Mouse (Mus musculus): ENCODE measurements around the gene Rem1. TPM values are rescaled to one million over a fixed set of nuclear protein-coding genes. Genes with fewer than 3 reads are reported as not detected.
A peak's percentile ranks its signal among the peaks of the same experiment; 100 is the strongest.

Rem1 gene
- polyA plus RNA-seq, 1 experiment from 2014 or later = 6.1 TPM

DNA sequence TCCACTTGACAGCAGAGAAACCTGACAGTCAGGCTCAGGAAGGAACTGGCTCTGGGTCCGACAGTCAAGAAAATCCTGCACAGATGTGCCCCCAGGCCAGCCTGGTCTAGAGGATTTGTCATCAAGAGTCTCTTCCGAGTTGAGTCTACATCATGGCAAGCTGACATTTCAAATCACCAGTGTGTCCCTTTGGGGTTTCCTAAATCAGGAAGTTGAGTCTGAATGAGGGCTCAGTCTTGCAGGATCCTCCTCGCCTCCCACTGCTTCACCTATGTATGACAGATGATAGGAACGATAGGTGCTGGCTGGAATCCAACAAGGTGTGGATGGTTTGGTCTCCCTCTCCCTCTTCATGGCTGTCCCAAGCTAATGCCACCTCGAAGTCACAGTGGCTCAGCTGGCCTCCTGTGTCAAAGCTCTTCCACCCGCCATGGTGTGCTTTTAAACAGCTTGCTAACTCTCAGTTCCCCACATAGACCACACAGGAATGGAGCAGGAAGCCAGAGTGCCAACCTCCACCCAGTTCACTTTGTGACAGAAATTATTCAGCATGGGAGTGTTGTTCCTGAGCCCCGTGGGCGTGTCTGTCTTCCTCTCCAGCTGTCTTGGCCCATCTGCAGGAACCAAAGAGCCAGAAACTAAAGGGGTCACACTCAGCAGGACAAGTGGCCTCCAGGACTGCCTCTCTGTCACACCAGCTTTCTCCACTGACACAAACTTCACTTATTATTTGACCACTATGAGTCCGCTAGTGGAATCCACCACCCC is 6.2 kb upstream of the Rem1 start:
- H3K27me3 ChIP-seq (ENCODE audit: control insufficient read depth, insufficient read depth, low read length) = peaks cover 4% of the 10 kb centered on the region
- 76% methylated on average over 9 of the region's 9 CpGs for WGBS (ENCODE audit: insufficient replicate concordance)
- no peak for ATAC-seq (replicated peaks; ENCODE audit: insufficient number of reproducible peaks, low FRiP score, low TSS enrichment)

GRCm38 (mm10) chr2:152622151-152622550 is 4.6 kb upstream of the Rem1 start:
- Histone ChIP-seq H3K4me3 (ENCODE audit: low read depth, low read length) (no peak overlapping the region), H3K9me3 (replicated peaks; ENCODE audit: control insufficient read depth, low read length) (no peaks in the 10 kb centered on the region), H3K27ac (ENCODE audit: low read depth, low read length) (no peak overlapping the region), H3K27me3 (ENCODE audit: control insufficient read depth, insufficient read depth, low read length) (peaks cover 18% of the 10 kb centered on the region), H3K4me1 (ENCODE audit: control insufficient read depth, insufficient read depth, low read length) (no peaks in the 10 kb centered on the region), H3K36me3 (ENCODE audit: control insufficient read depth, insufficient read depth, low read length) (no peaks in the 10 kb centered on the region), H3K4me2 (no peak overlapping the region), H3K9ac (ENCODE audit: low read depth, low read length) (no peak overlapping the region)
- 81% methylated on average over 13 of the region's 13 CpGs for WGBS (ENCODE audit: insufficient replicate concordance)
- no peak for ATAC-seq (replicated peaks; ENCODE audit: insufficient number of reproducible peaks, low FRiP score, low TSS enrichment)

More for the DNA sequence above, 6.2 kb upstream of the Rem1 start:
- Histone ChIP-seq H3K4me3 (ENCODE audit: low read depth, low read length) (no peak overlapping the region), H3K4me2 (no peak overlapping the region), H3K9ac (ENCODE audit: low read depth, low read length) (no peak overlapping the region), H3K9me3 (replicated peaks; ENCODE audit: control insufficient read depth, low read length) (no peaks in the 10 kb centered on the region), H3K36me3 (ENCODE audit: control insufficient read depth, insufficient read depth, low read length) (no peaks in the 10 kb centered on the region), H3K27ac (ENCODE audit: low read depth, low read length) (no peak overlapping the region), H3K4me1 (ENCODE audit: control insufficient read depth, insufficient read depth, low read length) (no peaks in the 10 kb centered on the region)

GRCm38 (mm10) chr2:152622953-152623352 is 3.8 kb upstream of the Rem1 start, which contains the start of gene Defb25:
Defb25 (minus strand) TSS chr2:152623053.
- Histone ChIP-seq H3K36me3 (ENCODE audit: control insufficient read depth, insufficient read depth, low read length) (no peaks in the 10 kb centered on the region), H3K4me1 (ENCODE audit: control insufficient read depth, insufficient read depth, low read length) (no peaks in the 10 kb centered on the region), H3K27ac (ENCODE audit: low read depth, low read length) (no peak within 1 kb of the TSS), H3K4me2 (no peak within 1 kb of the TSS), H3K9ac (ENCODE audit: low read depth, low read length) (no peak within 1 kb of the TSS), H3K9me3 (replicated peaks; ENCODE audit: control insufficient read depth, low read length) (no peaks in the 10 kb centered on the region), H3K4me3 (ENCODE audit: low read depth, low read length) (no peak within 1 kb of the TSS), H3K27me3 (ENCODE audit: control insufficient read depth, insufficient read depth, low read length) (peaks cover 21% of the 10 kb centered on the region)
- no peak for ATAC-seq (replicated peaks; ENCODE audit: insufficient number of reproducible peaks, low FRiP score, low TSS enrichment)
- 85% methylated on average over 7 of the region's 7 CpGs for WGBS (ENCODE audit: insufficient replicate concordance)

- Histone ChIP-seq H3K4me3 (ENCODE audit: low read depth, low read length) (no peak overlapping the region), H3K9ac (ENCODE audit: low read depth, low read length) (no peak overlapping the region), H3K4me1 (ENCODE audit: control insufficient read depth, insufficient read depth, low read length) (no peaks in the 10 kb centered on the region; the same call in 1 of the 2 replicates), H3K9me3 (replicated peaks; ENCODE audit: control insufficient read depth, low read length) (no peaks in the 10 kb centered on the region), H3K4me2 (no peak overlapping the region), H3K36me3 (ENCODE audit: control insufficient read depth, insufficient read depth, low read length) (no peaks in the 10 kb centered on the region), H3K27me3 (ENCODE audit: control insufficient read depth, insufficient read depth, low read length) (peaks cover 33% of the 10 kb centered on the region), H3K27ac (ENCODE audit: low read depth, low read length) (no peak overlapping the region)
- WGBS (ENCODE audit: insufficient replicate concordance) = 84% methylated on average over 2 of the region's 2 CpGs
- ATAC-seq (replicated peaks; ENCODE audit: insufficient number of reproducible peaks, low FRiP score, low TSS enrichment) = no peak
Observed at GRCm38 (mm10) chr2:152624566-152624965, 2.2 kb upstream of the Rem1 start.

DNA sequence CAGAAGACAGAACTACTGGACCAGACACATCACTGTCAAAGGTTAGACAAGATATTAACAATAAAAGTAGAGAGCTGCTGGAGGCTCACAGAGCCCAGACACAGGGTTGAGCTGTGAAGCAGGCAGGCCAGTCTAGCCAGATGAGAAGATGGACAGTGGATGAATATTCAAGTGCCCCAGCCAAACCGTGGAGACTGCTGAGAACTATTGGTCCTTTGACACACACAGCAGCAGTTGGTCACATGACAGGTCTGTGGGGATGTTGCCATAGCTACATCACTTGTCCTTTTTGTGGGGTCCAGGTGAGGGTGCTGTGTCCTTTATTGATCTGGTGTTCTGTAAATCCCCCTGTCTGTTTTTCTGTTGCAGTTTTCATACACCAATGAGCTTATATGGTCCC is 1.5 kb upstream of the Rem1 start:
- Histone ChIP-seq H3K4me2 (no peak overlapping the region), H3K9me3 (replicated peaks; ENCODE audit: control insufficient read depth, low read length) (no peaks in the 10 kb centered on the region), H3K36me3 (ENCODE audit: control insufficient read depth, insufficient read depth, low read length) (no peaks in the 10 kb centered on the region), H3K27me3 (ENCODE audit: control insufficient read depth, insufficient read depth, low read length) (peaks cover 33% of the 10 kb centered on the region), H3K4me3 (ENCODE audit: low read depth, low read length) (no peak overlapping the region), H3K4me1 (ENCODE audit: control insufficient read depth, insufficient read depth, low read length) (no peaks in the 10 kb centered on the region; the same call in 1 of the 2 replicates), H3K27ac (ENCODE audit: low read depth, low read length) (no peak overlapping the region), H3K9ac (ENCODE audit: low read depth, low read length) (no peak overlapping the region)
- ATAC-seq (replicated peaks; ENCODE audit: insufficient number of reproducible peaks, low FRiP score, low TSS enrichment) = no peak
- WGBS (ENCODE audit: insufficient replicate concordance) = 11% methylated on average over 1 of the region's 1 CpGs

GRCm38 (mm10) chr2:152628066-152628465 is 1.3 kb downstream of the Rem1 start:
- no peak overlapping the region for H3K4me3 ChIP-seq (ENCODE audit: low read depth, low read length)

DNA sequence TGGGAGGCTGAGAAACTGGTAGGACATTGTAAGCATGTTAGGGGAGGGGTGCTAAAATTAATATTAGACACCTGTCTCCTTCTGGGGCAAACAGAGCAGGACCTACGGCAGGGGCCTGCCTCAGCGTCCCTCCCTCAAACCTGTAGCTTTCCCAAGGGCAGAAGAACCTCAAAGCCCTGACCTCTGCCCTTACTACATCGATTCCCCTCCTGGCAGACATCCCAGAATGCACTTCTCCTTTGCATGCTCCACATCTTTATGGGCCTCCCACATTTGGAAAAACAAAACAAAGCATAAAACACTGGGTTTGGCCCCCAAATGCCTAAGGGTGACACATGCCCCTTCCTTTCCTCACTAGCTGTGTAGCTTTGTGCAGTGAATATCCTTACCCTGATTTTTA is 2.5 kb downstream of the Rem1 start:
- Histone ChIP-seq H3K36me3 (ENCODE audit: control insufficient read depth, insufficient read depth, low read length) (no peaks in the 10 kb centered on the region), H3K27ac (ENCODE audit: low read depth, low read length) (no peak overlapping the region), H3K27me3 (ENCODE audit: control insufficient read depth, insufficient read depth, low read length) (peaks cover 35% of the 10 kb centered on the region), H3K9ac (ENCODE audit: low read depth, low read length) (no peak overlapping the region), H3K4me1 (ENCODE audit: control insufficient read depth, insufficient read depth, low read length) (peaks cover 12% of the 10 kb centered on the region), H3K4me3 (ENCODE audit: low read depth, low read length) (no peak overlapping the region), H3K9me3 (replicated peaks; ENCODE audit: control insufficient read depth, low read length) (no peaks in the 10 kb centered on the region), H3K4me2 (no peak overlapping the region)
- 62% methylated on average over 3 of the region's 3 CpGs for WGBS (ENCODE audit: insufficient replicate concordance)
- no peak for ATAC-seq (replicated peaks; ENCODE audit: insufficient number of reproducible peaks, low FRiP score, low TSS enrichment)

More at GRCm38 (mm10) chr2:152628066-152628465, 1.3 kb downstream of the Rem1 start:
- Histone ChIP-seq H3K9ac (ENCODE audit: low read depth, low read length) (no peak overlapping the region), H3K9me3 (replicated peaks; ENCODE audit: control insufficient read depth, low read length) (no peaks in the 10 kb centered on the region), H3K4me2 (peak overlapping the region; percentile 94; the same call in 1 of the 2 replicates), H3K27ac (ENCODE audit: low read depth, low read length) (no peak overlapping the region), H3K36me3 (ENCODE audit: control insufficient read depth, insufficient read depth, low read length) (no peaks in the 10 kb centered on the region), H3K27me3 (ENCODE audit: control insufficient read depth, insufficient read depth, low read length) (peaks cover 35% of the 10 kb centered on the region), H3K4me1 (ENCODE audit: control insufficient read depth, insufficient read depth, low read length) (peaks cover 4% of the 10 kb centered on the region)
- 37% methylated on average over 17 of the region's 17 CpGs for WGBS (ENCODE audit: insufficient replicate concordance)
- no peak for ATAC-seq (replicated peaks; ENCODE audit: insufficient number of reproducible peaks, low FRiP score, low TSS enrichment)

DNA sequence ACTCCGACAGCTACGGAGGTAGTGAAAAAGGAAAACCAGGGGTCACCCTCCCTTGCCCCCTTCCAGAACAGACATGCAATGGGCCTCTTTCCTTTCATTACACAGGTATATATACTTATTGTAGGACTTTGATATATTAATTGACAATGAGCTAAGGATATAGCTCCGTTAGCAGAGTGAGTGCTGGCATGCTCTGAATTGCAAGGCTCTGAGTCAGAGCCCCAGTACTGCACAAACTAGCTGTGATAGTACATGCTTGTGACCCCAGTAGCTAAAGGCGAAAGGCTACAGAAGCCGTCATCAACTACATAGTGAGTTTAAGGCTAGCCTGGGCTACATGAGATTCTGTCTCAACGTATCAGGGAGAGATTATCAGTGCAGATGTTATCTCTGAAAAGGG is 3.2 kb downstream of the Rem1 start:
- no peak for ATAC-seq (replicated peaks; ENCODE audit: insufficient number of reproducible peaks, low FRiP score, low TSS enrichment)
- no peak overlapping the region for H3K9ac ChIP-seq (ENCODE audit: low read depth, low read length)
- peaks cover 35% of the 10 kb centered on the region for H3K27me3 ChIP-seq (ENCODE audit: control insufficient read depth, insufficient read depth, low read length)
- no peaks in the 10 kb centered on the region for H3K9me3 ChIP-seq (replicated peaks; ENCODE audit: control insufficient read depth, low read length)
- no peak overlapping the region for H3K27ac ChIP-seq (ENCODE audit: low read depth, low read length)
- no peak overlapping the region for H3K4me2 ChIP-seq
- peaks cover 12% of the 10 kb centered on the region for H3K4me1 ChIP-seq (ENCODE audit: control insufficient read depth, insufficient read depth, low read length)
- no peaks in the 10 kb centered on the region for H3K36me3 ChIP-seq (ENCODE audit: control insufficient read depth, insufficient read depth, low read length)
- no peak overlapping the region for H3K4me3 ChIP-seq (ENCODE audit: low read depth, low read length)
- WGBS (ENCODE audit: insufficient replicate concordance) = 72% methylated on average over 6 of the region's 6 CpGs

- Histone ChIP-seq H3K27ac (ENCODE audit: low read depth, low read length) (peak overlapping the region; percentile 50; the same call in 1 of the 2 replicates), H3K4me1 (ENCODE audit: control insufficient read depth, insufficient read depth, low read length) (peaks cover 22% of the 10 kb centered on the region)
Observed at GRCm38 (mm10) chr2:152633334-152633733, 6.6 kb downstream of the Rem1 start.

More at GRCm38 (mm10) chr2:152633334-152633733, 6.6 kb downstream of the Rem1 start:
- 14% methylated on average over 17 of the region's 17 CpGs for WGBS (ENCODE audit: insufficient replicate concordance)
- 0 out of 2 replicates have a peak overlapping the region, but pooled peaks have one; percentile 23 for H3K4me3 ChIP-seq (ENCODE audit: low read depth, low read length)
- no peaks in the 10 kb centered on the region for H3K36me3 ChIP-seq (ENCODE audit: control insufficient read depth, insufficient read depth, low read length)
- ATAC-seq (replicated peaks; ENCODE audit: insufficient number of reproducible peaks, low FRiP score, low TSS enrichment) = no peak
- H3K27me3 ChIP-seq (ENCODE audit: control insufficient read depth, insufficient read depth, low read length) = peaks cover 10% of the 10 kb centered on the region
- H3K9me3 ChIP-seq (replicated peaks; ENCODE audit: control insufficient read depth, low read length) = no peaks in the 10 kb centered on the region
- peak overlapping the region; percentile 56; the same call in 1 of the 2 replicates for H3K9ac ChIP-seq (ENCODE audit: low read depth, low read length)
- peak overlapping the region; percentile 58 for H3K4me2 ChIP-seq

Data from heart, embryonic 11.5 days (tissue).